Mouse (Mus musculus) forebrain, embryonic 15.5 days (tissue): ENCODE data around the gene Polr2e. TPM values are rescaled to one million over a fixed set of nuclear protein-coding genes. Genes with fewer than 3 reads are reported as not detected.
"Not testable (repeated sequence)": the region's sequence is repeated elsewhere in the genome, so short reads cannot be mapped to it uniquely, and the experiment has no call there.

ENCODE experiments used
- ATAC-seq: fragments of 200-750 bp; cut with Nextera tagmentation; replicated peaks from 2 replicates; pipeline ENCODE4 v1.8.0; 2017; ENCODE audit warnings: mild to moderate bottlenecking, moderate TSS enrichment, moderate library complexity
- H3K27ac ChIP-seq: fragments of 300-500 bp; sonication (generic); replicated peaks from 2 replicates; pipeline ENCODE4 v1.5.1; 2015; ENCODE audit warnings: mild to moderate bottlenecking, inconsistent platforms
- H3K27me3 ChIP-seq: fragments of 300-500 bp; sonication (generic); 2 replicates; pipeline ENCODE4 v1.6.1; 2015; ENCODE audit warnings: inconsistent platforms
- H3K36me3 ChIP-seq: fragments of 300-500 bp; sonication (generic); 2 replicates; pipeline ENCODE4 v1.6.1; 2015; ENCODE audit warnings: mild to moderate bottlenecking, inconsistent platforms
- H3K4me1 ChIP-seq: fragments of 300-500 bp; sonication (generic); 2 replicates; pipeline ENCODE4 v1.6.1; 2015; ENCODE audit warnings: inconsistent platforms
- H3K4me2 ChIP-seq: fragments of 300-500 bp; sonication (generic); replicated peaks from 2 replicates; pipeline ENCODE4 v1.6.1; 2015; ENCODE audit warnings: mild to moderate bottlenecking, inconsistent platforms
- H3K4me3 ChIP-seq: fragments of 300-500 bp; sonication (generic); 2 replicates; pipeline ENCODE4 v1.5.1; 2015; ENCODE audit warnings: mild to moderate bottlenecking, inconsistent platforms
- H3K9ac ChIP-seq: fragments of 300-500 bp; sonication (generic); replicated peaks from 2 replicates; pipeline ENCODE4 v1.6.1; 2015; ENCODE audit warnings: mild to moderate bottlenecking, inconsistent platforms
- H3K9me3 ChIP-seq: fragments of 300-500 bp; sonication (generic); 2 replicates; pipeline ENCODE4 v1.6.1; 2016; ENCODE audit warnings: inconsistent platforms
- WGBS: fragments of 180-500 bp; shearing (Covaris S2); methylation state at CpG from one replicate; pipeline ENCODE4 v1.1.7; 2015; ENCODE audit warnings: mixed read lengths; 5-methylcytosine and 5-hydroxymethylcytosine counted together
- polyA plus RNA-seq: library from polyadenylated mRNA; unstranded; fragments of >200 nt; fragmentation: Nextera tagmentation; extraction: Ambion mirVana; gene quantifications from 2 replicates; pipeline ENCODE4 v1.2.1, GENCODE M21; 2015

Gene Polr2e
- polyA plus RNA-seq, 1 experiment from 2014 or later, result 179 TPM

DNA sequence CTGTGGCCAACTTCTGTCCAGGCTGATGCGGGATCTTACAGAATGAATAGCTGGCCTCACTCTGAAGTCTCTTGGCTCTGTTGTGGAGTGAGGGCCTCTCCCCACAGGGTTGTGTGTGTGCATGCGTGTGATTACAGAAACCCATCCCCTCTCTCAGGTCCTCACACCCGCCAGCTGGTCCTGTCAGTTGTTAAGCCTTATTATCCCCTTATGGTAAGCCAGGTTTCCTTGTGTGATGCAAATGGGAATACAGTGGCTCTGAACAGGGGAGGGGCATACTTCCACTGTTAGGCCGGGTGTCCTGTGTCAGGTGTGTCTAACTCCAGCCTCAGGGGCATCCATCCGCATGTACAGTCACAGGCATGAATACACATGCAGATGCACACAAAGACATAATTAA lies 6.2 kb upstream of the Polr2e start:
- H3K9me3 ChIP-seq, result no peaks in the 10 kb centered on the region
- H3K27ac ChIP-seq, result no peak overlapping the region
- H3K4me3 ChIP-seq, result no peak overlapping the region
- H3K27me3 ChIP-seq, result no peaks in the 10 kb centered on the region
- H3K9ac ChIP-seq, result no peak overlapping the region
- no peak for ATAC-seq
- H3K36me3 ChIP-seq, result no peaks in the 10 kb centered on the region
- 56% methylated on average over 5 of the region's 5 CpGs for WGBS
- peaks cover 11% of the 10 kb centered on the region for H3K4me1 ChIP-seq
- H3K4me2 ChIP-seq, result no peak overlapping the region

GRCm38 (mm10) chr10:80045364-80045763 lies 5.8 kb upstream of the Polr2e start:
- not testable (repeated sequence) for H3K36me3 ChIP-seq, H3K4me3 ChIP-seq, H3K27me3 ChIP-seq, H3K27ac ChIP-seq, H3K9me3 ChIP-seq, H3K9ac ChIP-seq, H3K4me2 ChIP-seq, ATAC-seq
- peaks cover 11% of the 10 kb centered on the region for H3K4me1 ChIP-seq
- 73% methylated on average over 3 of the region's 4 CpGs for WGBS

GRCm38 (mm10) chr10:80044087-80044486 lies 4.5 kb upstream of the Polr2e start:
- Histone ChIP-seq H3K36me3 (no peaks in the 10 kb centered on the region), H3K27ac (no peak overlapping the region), H3K9ac (no peak overlapping the region), H3K27me3 (no peaks in the 10 kb centered on the region), H3K4me2 (no peak overlapping the region), H3K4me1 (peaks cover 14% of the 10 kb centered on the region), H3K4me3 (no peak overlapping the region), H3K9me3 (no peaks in the 10 kb centered on the region)
- ATAC-seq, result no peak
- 50% methylated on average over 4 of the region's 4 CpGs for WGBS

GRCm38 (mm10) chr10:80041409-80042060 lies 1.9 kb upstream of the Polr2e start:
- H3K36me3 ChIP-seq, result peaks cover 15% of the 10 kb centered on the region
- peaks cover 17% of the 10 kb centered on the region for H3K4me1 ChIP-seq
- H3K4me3 ChIP-seq, H3K4me2 ChIP-seq, H3K9me3 ChIP-seq, H3K27me3 ChIP-seq, ATAC-seq, H3K27ac ChIP-seq, H3K9ac ChIP-seq: not testable (repeated sequence)
- WGBS, result 86% methylated on average over 8 of the region's 8 CpGs

GRCm38 (mm10) chr10:80036832-80037231 lies 2.8 kb downstream of the Polr2e start:
- WGBS, result 91% methylated on average over 13 of the region's 13 CpGs

GRCm38 (mm10) chr10:80035686-80036085 lies 3.9 kb downstream of the Polr2e start:
- 90% methylated on average over 5 of the region's 5 CpGs for WGBS
- Histone ChIP-seq H3K9me3 (no peaks in the 10 kb centered on the region), H3K36me3 (peaks cover 36% of the 10 kb centered on the region), H3K4me1 (peaks cover 17% of the 10 kb centered on the region), H3K4me2 (no peak overlapping the region), H3K4me3 (no peak overlapping the region), H3K27ac (no peak overlapping the region), H3K27me3 (no peaks in the 10 kb centered on the region), H3K9ac (no peak overlapping the region)
- ATAC-seq, result no peak

More at GRCm38 (mm10) chr10:80036832-80037231, 2.8 kb downstream of the Polr2e start:
- ATAC-seq, result no peak
- Histone ChIP-seq H3K9me3 (no peaks in the 10 kb centered on the region), H3K4me3 (no peak overlapping the region), H3K4me2 (no peak overlapping the region), H3K36me3 (peaks cover 36% of the 10 kb centered on the region), H3K9ac (no peak overlapping the region), H3K27ac (no peak overlapping the region), H3K4me1 (peaks cover 17% of the 10 kb centered on the region), H3K27me3 (no peaks in the 10 kb centered on the region)

GRCm38 (mm10) chr10:80035148-80035547 lies 4.4 kb downstream of the Polr2e start:
- no peak overlapping the region for H3K4me3 ChIP-seq
- no peak overlapping the region for H3K27ac ChIP-seq
- H3K9me3 ChIP-seq, result no peaks in the 10 kb centered on the region
- H3K36me3 ChIP-seq, result peaks cover 36% of the 10 kb centered on the region
- ATAC-seq, result no peak
- no peaks in the 10 kb centered on the region for H3K27me3 ChIP-seq
- H3K4me2 ChIP-seq, result no peak overlapping the region
- peaks cover 17% of the 10 kb centered on the region for H3K4me1 ChIP-seq
- WGBS, result 80% methylated on average over 8 of the region's 8 CpGs
- H3K9ac ChIP-seq, result no peak overlapping the region

DNA sequence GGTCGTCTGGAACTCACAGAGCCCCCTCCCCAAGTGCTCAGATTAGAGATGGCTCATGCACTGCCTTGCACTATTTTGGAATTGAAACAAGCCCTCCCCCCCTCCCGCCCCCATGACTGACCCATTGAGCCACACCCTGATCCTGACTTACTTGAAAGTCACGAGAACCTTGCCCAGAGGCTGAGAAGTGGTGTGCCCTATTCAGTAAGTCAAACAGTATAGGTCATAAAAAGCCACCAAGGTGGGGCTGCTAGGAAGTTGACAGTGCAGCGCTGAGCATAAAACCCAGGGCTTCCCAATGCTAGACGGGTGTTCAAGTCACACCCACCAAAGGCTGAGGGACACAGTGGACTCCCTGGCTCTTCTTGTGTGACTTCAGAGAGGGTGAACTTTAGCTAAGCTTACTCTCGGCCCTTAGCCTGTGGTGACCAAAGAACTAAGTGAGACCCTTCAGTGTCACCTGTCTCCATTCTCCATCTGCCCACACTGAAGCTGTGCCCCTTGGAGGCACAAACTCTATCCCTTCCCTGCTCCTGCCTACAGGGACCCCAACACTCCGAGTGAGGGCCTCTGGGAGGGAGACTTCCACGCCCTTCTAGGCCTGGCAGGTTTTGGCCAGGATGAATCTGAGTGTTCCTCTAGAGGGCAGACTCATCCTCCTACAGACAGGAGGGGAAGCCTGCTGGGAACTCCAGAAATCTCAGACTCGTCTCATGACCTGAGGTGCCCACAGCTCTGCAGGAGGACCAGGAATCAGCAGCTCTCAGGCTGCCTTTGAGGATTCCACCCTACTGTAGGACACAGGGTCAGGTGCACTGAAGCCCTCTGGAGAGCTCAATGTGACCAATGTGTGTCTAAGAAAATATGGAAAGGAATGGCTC lies 5.8 kb downstream of the Polr2e start:
- H3K27me3 ChIP-seq, result no peaks in the 10 kb centered on the region
- no peaks in the 10 kb centered on the region for H3K9me3 ChIP-seq
- H3K4me3 ChIP-seq, result no peak overlapping the region
- no peak overlapping the region for H3K4me2 ChIP-seq
- ATAC-seq, result no peak
- peaks cover 36% of the 10 kb centered on the region for H3K36me3 ChIP-seq
- WGBS, result 50% methylated on average over 9 of the region's 9 CpGs
- peak overlapping the region; percentile 13; the same call in 1 of the 2 replicates for H3K27ac ChIP-seq
- H3K9ac ChIP-seq, result no peak overlapping the region
- peaks cover 11% of the 10 kb centered on the region for H3K4me1 ChIP-seq

DNA sequence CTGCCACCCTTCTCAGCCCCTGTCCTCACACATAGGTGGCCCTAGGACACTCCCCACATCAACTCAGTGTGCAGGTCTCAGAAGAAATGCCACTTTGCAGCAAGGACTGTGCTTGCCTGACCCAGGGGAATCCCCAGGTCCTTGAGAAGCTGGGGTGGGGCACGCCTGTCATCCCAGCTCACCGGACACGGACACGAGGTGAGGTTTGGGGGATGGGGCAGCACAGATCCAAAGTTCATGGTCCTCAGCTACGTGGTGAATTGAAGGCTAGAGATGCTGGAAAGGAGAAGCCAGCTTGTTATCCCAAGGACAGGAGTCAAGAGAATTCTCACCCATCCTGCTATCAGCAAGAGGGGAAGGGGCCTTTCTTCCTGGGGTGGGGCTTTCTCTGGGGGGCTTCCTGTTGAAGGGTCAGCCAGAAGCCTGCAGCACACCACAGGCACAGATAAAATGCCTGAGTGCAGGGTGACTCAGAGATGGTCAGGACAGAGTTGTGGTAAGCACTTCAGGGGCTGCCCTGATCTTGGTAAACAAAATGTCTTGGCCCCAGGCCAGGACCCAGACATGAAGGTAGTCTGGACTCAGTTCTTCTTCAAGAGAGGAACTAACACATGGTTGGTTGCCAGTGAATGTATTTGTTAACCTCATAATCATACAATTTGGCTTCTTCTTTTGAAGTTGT lies 6.7 kb downstream of the Polr2e start:
- ATAC-seq, result no peak
- WGBS, result 78% methylated on average over 5 of the region's 5 CpGs
- Histone ChIP-seq H3K9ac (no peak overlapping the region), H3K4me1 (peaks cover 3% of the 10 kb centered on the region), H3K4me3 (no peak overlapping the region), H3K27ac (no peak overlapping the region), H3K4me2 (no peak overlapping the region), H3K9me3 (no peaks in the 10 kb centered on the region), H3K36me3 (peaks cover 35% of the 10 kb centered on the region), H3K27me3 (no peaks in the 10 kb centered on the region)

- no peak overlapping the region for H3K4me2 ChIP-seq
- no peaks in the 10 kb centered on the region for H3K9me3 ChIP-seq
- no peak overlapping the region for H3K27ac ChIP-seq
- H3K36me3 ChIP-seq, result peaks cover 14% of the 10 kb centered on the region
- H3K27me3 ChIP-seq, result no peaks in the 10 kb centered on the region
- ATAC-seq, result no peak
- H3K4me3 ChIP-seq, result no peak overlapping the region
- no peaks in the 10 kb centered on the region for H3K4me1 ChIP-seq
- H3K9ac ChIP-seq, result no peak overlapping the region
- 83% methylated on average over 17 of the region's 17 CpGs for WGBS
Observed at GRCm38 (mm10) chr10:80030736-80031135, 8.9 kb downstream of the Polr2e start.

DNA sequence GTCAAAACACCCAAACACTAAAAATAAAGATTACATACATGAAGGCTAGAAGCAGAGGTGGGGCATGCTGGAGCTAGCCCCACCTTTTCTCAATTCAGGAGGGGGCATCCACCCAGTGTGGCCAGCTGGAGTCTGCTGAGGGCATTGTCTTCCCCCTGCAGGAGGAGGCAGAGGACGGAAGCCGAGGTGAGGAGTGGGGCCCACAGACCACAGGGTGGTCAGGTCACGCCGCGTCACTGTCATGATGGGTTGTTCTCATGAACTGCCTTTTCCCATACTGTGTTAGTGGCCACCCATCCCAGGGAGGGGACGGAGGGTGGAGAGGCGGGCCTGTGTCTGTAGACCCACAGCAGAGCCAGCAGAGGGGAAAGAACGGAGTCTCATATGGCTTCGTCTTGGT lies 9.4 kb downstream of the Polr2e start:
- no peak overlapping the region for H3K4me2 ChIP-seq
- H3K27me3 ChIP-seq, result no peaks in the 10 kb centered on the region
- 85% methylated on average over 9 of the region's 9 CpGs for WGBS
- no peak for ATAC-seq
- H3K4me1 ChIP-seq, result no peaks in the 10 kb centered on the region
- no peaks in the 10 kb centered on the region for H3K9me3 ChIP-seq
- peaks cover 8% of the 10 kb centered on the region; the same call in 1 of the 2 replicates for H3K36me3 ChIP-seq
- H3K27ac ChIP-seq, result no peak overlapping the region
- H3K9ac ChIP-seq, result no peak overlapping the region
- H3K4me3 ChIP-seq, result no peak overlapping the region

DNA sequence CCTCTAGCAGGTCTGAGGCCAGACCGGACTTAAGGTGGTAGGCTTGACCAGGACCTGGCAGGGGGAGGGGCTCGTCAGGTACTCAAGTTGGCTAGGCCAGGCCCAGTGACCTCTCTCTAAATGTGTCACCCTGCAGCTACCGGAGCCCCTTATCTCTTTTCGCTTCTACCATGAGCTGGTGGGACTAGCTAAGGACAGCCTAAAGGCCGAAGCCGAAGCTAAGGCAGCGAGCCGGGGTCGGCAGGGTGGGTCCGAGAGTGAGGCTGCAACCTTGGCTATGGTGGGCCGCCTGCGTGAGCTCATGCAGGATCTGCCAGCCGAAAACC lies 11.1 kb downstream of the Polr2e start:
- ATAC-seq, result no peak
- no peak overlapping the region for H3K4me2 ChIP-seq
- WGBS, result 94% methylated on average over 13 of the region's 13 CpGs

More for the DNA sequence above, 11.1 kb downstream of the Polr2e start:
- Histone ChIP-seq H3K36me3 (no peaks in the 10 kb centered on the region), H3K4me1 (no peaks in the 10 kb centered on the region), H3K9ac (no peak overlapping the region), H3K27me3 (no peaks in the 10 kb centered on the region), H3K4me3 (no peak overlapping the region), H3K9me3 (no peaks in the 10 kb centered on the region), H3K27ac (no peak overlapping the region)
